Mouse (Mus musculus): ENCODE results near the gene Sufu.

The Sufu gene

GRCm38 (mm10) chr19:46532031-46532688 is 135.5 kb downstream of the Sufu start:
- DNase-seq (ENCODE audit: low spot score) = no peak

GRCm38 (mm10) chr19:46533066-46533465 is 136.4 kb downstream of the Sufu start:
- no peak for DNase-seq (ENCODE audit: low spot score)

GRCm38 (mm10) chr19:46533525-46533924 is 136.8 kb downstream of the Sufu start:
- no peak for DNase-seq (ENCODE audit: low spot score)

- no peak for DNase-seq (ENCODE audit: low spot score)
These were observed 137.9 kb downstream of the Sufu start for GRCm38 (mm10) chr19:46534542-46535098.

- no peak for DNase-seq (ENCODE audit: low spot score)
These were observed 140.7 kb downstream of the Sufu start for GRCm38 (mm10) chr19:46537357-46537756.

GRCm38 (mm10) chr19:46538213-46538612 is 141.5 kb downstream of the Sufu start:
- no peak for DNase-seq (ENCODE audit: low spot score)
